Mouse (Mus musculus): ENCODE data around the gene Scmh1. TPM values are rescaled to one million over a fixed set of nuclear protein-coding genes. Genes with fewer than 3 reads are reported as not detected.

Scmh1 gene
- polyA plus RNA-seq (2012; ENCODE audit: insufficient read depth, insufficient read length, missing spikeins): 7.6 and 10.3 TPM in 2 replicates

DNA sequence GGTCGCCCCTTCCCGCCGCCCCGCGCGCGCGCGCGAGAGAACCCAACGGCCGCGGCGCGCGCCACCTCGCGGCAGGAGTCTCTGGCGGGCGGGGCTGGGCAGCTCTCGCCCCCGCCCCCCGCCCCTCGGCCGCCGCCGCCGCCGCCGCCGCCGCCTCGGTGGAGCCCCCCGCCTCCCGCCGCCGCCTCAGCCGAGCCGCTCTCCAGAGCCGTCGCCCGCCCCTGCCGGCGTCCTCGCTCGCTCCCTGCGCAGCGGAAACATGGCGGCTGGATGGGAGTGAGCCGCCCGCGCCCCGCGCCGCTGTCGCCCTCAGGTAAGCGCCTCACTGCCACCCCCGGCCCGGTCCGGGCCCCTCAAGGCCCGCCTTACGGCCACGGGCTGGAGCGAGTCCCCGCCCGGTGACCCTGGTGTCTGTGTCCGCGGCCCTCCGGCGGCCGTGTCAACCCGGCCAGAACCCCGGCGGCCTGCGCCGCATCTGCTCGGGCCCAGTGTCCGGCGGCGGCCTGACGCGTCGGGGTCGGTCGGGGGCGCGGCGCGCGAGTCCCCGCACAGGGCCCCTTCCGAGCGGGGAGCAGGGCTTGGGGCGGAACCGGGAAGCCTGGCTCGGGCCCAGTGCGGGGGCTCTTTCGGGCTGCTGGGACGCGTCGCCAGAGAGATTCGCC lies at the start of gene Scmh1:
Gene Scmh1 (plus strand): TSS at position 138 of the 662 bp plus-strand sequence.
- H3K4me3 ChIP-seq (ENCODE audit: insufficient read depth, low read depth, low read length): peak within 1 kb of the TSS; percentile 93
- H3K27ac ChIP-seq (replicated peaks; ENCODE audit: low read depth, low read length): 0 out of 2 replicates have a peak within 1 kb of the TSS, but pooled peaks have one; percentile 35
- H3K4me1 ChIP-seq (ENCODE audit: control insufficient read depth, insufficient read depth, insufficient read length, low read length): no peaks in the 10 kb centered on the region

GRCm38 (mm10) chr4:120360011-120360521 lies 45.0 kb upstream of the Scmh1 start:
- Histone ChIP-seq H3K27ac (replicated peaks; ENCODE audit: low read depth, low read length) (no peak overlapping the region), H3K4me1 (ENCODE audit: control insufficient read depth, insufficient read depth, insufficient read length, low read length) (no peaks in the 10 kb centered on the region), H3K4me3 (ENCODE audit: insufficient read depth, low read depth, low read length) (no peak overlapping the region)

GRCm38 (mm10) chr4:120364729-120365128 lies 40.4 kb upstream of the Scmh1 start:
- no peaks in the 10 kb centered on the region for H3K4me1 ChIP-seq (ENCODE audit: control insufficient read depth, insufficient read depth, insufficient read length, low read length)
- no peak overlapping the region for H3K4me3 ChIP-seq (ENCODE audit: insufficient read depth, low read depth, low read length)
- H3K27ac ChIP-seq (replicated peaks; ENCODE audit: low read depth, low read length): no peak overlapping the region

GRCm38 (mm10) chr4:120365456-120365855 lies 39.6 kb upstream of the Scmh1 start:
- H3K4me3 ChIP-seq (ENCODE audit: insufficient read depth, low read depth, low read length): no peak overlapping the region
- H3K4me1 ChIP-seq (ENCODE audit: control insufficient read depth, insufficient read depth, insufficient read length, low read length): no peaks in the 10 kb centered on the region
- no peak overlapping the region for H3K27ac ChIP-seq (replicated peaks; ENCODE audit: low read depth, low read length)

- H3K4me3 ChIP-seq (ENCODE audit: insufficient read depth, low read depth, low read length): no peak overlapping the region
- no peak overlapping the region for H3K27ac ChIP-seq (replicated peaks; ENCODE audit: low read depth, low read length)
- no peaks in the 10 kb centered on the region for H3K4me1 ChIP-seq (ENCODE audit: control insufficient read depth, insufficient read depth, insufficient read length, low read length)
Measured at GRCm38 (mm10) chr4:120368031-120368430, 37.0 kb upstream of the Scmh1 start.

DNA sequence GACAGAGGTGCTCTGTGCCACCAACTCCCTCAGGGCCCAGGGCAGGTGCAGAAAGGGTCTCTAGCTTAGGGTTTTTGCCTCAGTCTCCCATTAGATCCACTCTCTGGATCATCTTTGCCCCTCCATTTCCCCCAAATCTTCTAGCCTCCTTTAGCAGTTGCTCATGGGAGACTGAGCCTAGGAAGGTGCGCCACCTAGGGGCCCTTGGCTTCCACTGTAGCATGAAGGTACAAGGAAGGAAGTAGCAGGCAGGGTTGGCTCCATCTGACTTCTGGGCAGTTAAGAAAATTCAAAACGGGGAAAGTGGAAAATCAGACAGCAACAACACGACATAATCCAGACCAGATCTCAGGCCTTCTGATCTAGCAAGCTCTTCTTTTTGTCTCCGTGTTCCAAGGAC lies 36.4 kb upstream of the Scmh1 start:
- no peak overlapping the region for H3K4me3 ChIP-seq (ENCODE audit: insufficient read depth, low read depth, low read length)

GRCm38 (mm10) chr4:120369156-120369555 lies 35.9 kb upstream of the Scmh1 start:
- no peaks in the 10 kb centered on the region for H3K4me1 ChIP-seq (ENCODE audit: control insufficient read depth, insufficient read depth, insufficient read length, low read length)
- H3K4me3 ChIP-seq (ENCODE audit: insufficient read depth, low read depth, low read length): no peak overlapping the region
- no peak overlapping the region for H3K27ac ChIP-seq (replicated peaks; ENCODE audit: low read depth, low read length)

More for the DNA sequence above, 36.4 kb upstream of the Scmh1 start:
- Histone ChIP-seq H3K27ac (replicated peaks; ENCODE audit: low read depth, low read length) (no peak overlapping the region), H3K4me1 (ENCODE audit: control insufficient read depth, insufficient read depth, insufficient read length, low read length) (no peaks in the 10 kb centered on the region)

DNA sequence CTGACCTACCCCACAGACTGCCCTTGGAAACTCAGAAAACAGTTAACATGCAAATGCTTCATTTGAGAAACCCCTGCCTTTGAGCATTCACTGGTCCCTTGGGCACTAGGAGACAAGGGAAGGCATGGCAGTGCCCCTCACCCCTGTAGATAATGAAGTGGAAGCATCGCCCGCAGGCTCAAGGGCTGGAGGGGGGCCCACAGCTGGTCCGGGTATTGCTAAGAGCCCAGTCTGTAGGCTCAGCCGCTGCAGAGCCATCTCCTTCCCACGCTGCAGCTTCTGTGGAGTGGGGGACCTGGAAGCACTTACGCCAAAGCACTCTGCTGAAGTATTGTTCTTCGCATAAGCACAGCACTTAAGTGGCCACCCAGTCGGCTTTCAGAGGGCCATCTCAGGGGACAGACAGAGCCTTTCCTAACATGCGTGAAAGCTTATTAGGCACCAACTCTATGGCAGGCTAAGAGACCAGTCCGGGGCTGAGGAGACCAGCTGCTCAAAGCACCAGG lies 35.2 kb upstream of the Scmh1 start:
- no peak overlapping the region for H3K27ac ChIP-seq (replicated peaks; ENCODE audit: low read depth, low read length)
- H3K4me3 ChIP-seq (ENCODE audit: insufficient read depth, low read depth, low read length): peak overlapping the region; percentile 10; the same call in 1 of the 2 replicates

DNA sequence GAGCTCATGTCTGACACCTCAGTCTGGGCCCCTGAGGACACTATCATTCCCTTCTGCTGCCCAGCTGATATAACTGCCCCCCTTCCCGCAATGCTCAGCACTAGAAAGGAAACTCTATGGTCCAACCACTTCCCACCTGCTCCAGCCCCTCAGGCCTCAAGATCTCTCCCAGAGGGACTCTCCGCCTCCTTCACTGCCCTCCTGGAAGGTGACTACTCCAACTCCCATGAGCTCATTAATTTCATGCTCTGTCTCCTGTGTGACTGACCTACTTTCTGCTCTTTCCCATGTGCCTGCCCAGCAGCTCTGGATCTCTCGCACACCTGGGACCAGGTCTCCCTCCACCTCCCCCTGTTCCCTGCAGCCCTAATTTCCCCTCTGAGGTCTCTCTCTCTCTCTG lies 32.2 kb upstream of the Scmh1 start:
- no peaks in the 10 kb centered on the region for H3K4me1 ChIP-seq (ENCODE audit: control insufficient read depth, insufficient read depth, insufficient read length, low read length)
- H3K27ac ChIP-seq (replicated peaks; ENCODE audit: low read depth, low read length): no peak overlapping the region
- no peak overlapping the region for H3K4me3 ChIP-seq (ENCODE audit: insufficient read depth, low read depth, low read length)

More for the DNA sequence above, 35.2 kb upstream of the Scmh1 start:
- no peaks in the 10 kb centered on the region for H3K4me1 ChIP-seq (ENCODE audit: control insufficient read depth, insufficient read depth, insufficient read length, low read length)

DNA sequence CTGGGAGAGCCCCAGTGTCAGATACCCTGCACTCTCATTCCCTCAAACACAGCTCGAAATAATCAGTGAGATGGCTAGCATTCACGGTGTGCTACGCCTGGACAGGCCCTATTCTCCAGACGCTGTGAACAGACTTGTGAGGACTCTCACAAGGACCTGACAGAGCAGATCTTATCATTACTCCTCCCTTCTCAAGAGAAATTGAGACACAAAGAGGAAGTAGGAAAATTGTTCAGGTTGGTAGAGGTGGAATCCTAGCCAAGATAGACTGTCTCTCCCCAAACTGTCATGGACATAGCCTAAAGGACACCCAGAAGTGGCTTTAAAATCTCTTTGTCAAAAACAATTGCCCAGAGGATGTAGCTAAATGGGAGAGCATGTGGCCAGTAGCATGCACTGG lies 31.3 kb upstream of the Scmh1 start:
- H3K27ac ChIP-seq (replicated peaks; ENCODE audit: low read depth, low read length): no peak overlapping the region
- no peak overlapping the region for H3K4me3 ChIP-seq (ENCODE audit: insufficient read depth, low read depth, low read length)
- H3K4me1 ChIP-seq (ENCODE audit: control insufficient read depth, insufficient read depth, insufficient read length, low read length): no peaks in the 10 kb centered on the region

DNA sequence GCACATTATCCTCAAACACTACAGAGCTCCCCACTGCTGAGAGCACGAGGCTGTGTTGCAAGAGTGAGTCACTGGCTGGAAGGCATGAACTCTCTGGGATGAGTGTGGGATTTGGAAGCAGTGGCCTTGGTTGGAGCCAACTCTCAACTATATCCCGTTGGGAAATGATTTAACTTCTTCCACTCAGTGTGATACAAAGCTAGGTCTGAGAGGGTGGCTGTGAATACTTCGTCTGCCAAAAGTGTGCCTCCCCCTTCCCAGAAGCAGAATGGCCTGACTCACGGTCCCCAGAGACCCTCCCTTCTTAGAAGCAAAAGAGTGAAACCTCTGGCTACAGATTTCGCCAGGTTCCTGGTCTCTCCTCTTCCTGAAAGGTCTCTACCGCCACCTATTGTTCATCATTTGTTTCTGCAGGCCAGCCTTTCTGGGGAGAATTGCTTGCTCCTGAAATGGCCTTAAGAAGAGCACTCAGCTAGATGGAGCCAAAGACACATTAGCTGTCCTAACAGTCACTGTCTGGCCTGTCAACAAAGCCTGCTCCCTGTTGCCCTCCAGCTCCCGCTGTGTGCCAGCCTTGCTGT lies 24.2 kb upstream of the Scmh1 start:
- no peaks in the 10 kb centered on the region for H3K4me1 ChIP-seq (ENCODE audit: control insufficient read depth, insufficient read depth, insufficient read length, low read length)
- no peak overlapping the region for H3K27ac ChIP-seq (replicated peaks; ENCODE audit: low read depth, low read length)
- H3K4me3 ChIP-seq (ENCODE audit: insufficient read depth, low read depth, low read length): no peak overlapping the region

- H3K4me3 ChIP-seq (ENCODE audit: insufficient read depth, low read depth, low read length): no peak overlapping the region
- no peak overlapping the region for H3K27ac ChIP-seq (replicated peaks; ENCODE audit: low read depth, low read length)
- no peaks in the 10 kb centered on the region for H3K4me1 ChIP-seq (ENCODE audit: control insufficient read depth, insufficient read depth, insufficient read length, low read length)
Measured at GRCm38 (mm10) chr4:120385496-120385895, 19.6 kb upstream of the Scmh1 start.

GRCm38 (mm10) chr4:120387496-120387895 lies 17.6 kb upstream of the Scmh1 start:
- H3K4me3 ChIP-seq (ENCODE audit: insufficient read depth, low read depth, low read length): no peak overlapping the region
- no peak overlapping the region for H3K27ac ChIP-seq (replicated peaks; ENCODE audit: low read depth, low read length)
- no peaks in the 10 kb centered on the region for H3K4me1 ChIP-seq (ENCODE audit: control insufficient read depth, insufficient read depth, insufficient read length, low read length)

DNA sequence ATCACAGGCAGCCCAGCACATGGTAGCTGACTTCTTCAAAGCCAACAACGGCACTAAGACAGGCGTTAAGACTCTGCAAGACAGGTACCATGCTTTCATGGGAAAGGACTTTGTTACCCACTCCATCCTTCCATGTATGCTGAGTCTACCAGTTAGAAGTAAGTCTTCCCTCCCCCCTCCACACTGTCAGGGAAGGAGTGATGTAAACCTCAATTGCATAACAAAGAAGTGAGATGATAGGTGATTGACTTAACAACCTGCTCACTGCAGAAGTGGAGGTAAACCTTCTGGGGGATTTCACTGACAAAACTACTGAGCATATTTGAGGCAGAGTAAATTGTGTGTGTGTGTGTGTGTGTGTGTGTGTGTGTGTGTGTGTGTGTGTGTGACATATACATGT lies 17.1 kb upstream of the Scmh1 start:
- no peak overlapping the region for H3K27ac ChIP-seq (replicated peaks; ENCODE audit: low read depth, low read length)
- no peaks in the 10 kb centered on the region for H3K4me1 ChIP-seq (ENCODE audit: control insufficient read depth, insufficient read depth, insufficient read length, low read length)
- no peak overlapping the region for H3K4me3 ChIP-seq (ENCODE audit: insufficient read depth, low read depth, low read length)

DNA sequence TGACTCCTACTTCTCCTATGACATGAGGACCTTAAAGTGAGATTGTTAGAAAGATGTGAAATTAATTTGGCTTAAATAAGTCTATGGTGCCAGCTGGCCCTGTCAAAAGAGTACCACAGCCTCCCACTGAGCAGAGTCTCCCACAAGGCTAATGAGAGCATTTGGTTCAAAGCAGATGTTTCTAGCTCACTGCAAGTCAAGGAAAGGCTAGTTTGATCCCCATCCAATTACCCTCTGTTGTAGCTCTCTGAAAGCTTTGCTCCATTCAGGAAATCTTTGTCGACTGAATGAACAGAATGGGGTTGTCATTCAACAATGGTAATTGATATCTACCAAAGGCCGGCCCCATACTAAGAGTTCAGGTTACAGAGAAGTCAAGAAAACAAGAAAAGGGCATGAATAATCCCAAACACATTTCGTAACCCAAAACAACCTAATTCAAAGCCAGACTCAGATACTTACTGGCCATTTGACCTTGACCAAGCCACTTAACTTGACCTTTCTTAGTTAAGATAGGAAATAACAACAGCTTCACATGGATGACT lies 16.0 kb upstream of the Scmh1 start:
- no peaks in the 10 kb centered on the region for H3K4me1 ChIP-seq (ENCODE audit: control insufficient read depth, insufficient read depth, insufficient read length, low read length)
- H3K27ac ChIP-seq (replicated peaks; ENCODE audit: low read depth, low read length): no peak overlapping the region
- H3K4me3 ChIP-seq (ENCODE audit: insufficient read depth, low read depth, low read length): no peak overlapping the region
